Mouse (Mus musculus) hindbrain, embryonic 11.5 days (tissue): ENCODE data around the gene Cbx1. TPM values are rescaled to one million over a fixed set of nuclear protein-coding genes. Genes with fewer than 3 reads are reported as not detected.
"Not testable (repeated sequence)": the region's sequence is repeated elsewhere in the genome, so short reads cannot be mapped to it uniquely, and the experiment has no call there.

Experiments
- ATAC-seq: fragments of 200-750 bp; cut with Nextera tagmentation; 2 replicates; pipeline ENCODE4 v1.8.0; 2017; ENCODE audit warnings: mild to moderate bottlenecking, moderate TSS enrichment, moderate library complexity; ENCODE audit not compliant: low FRiP score
- DNase-seq: peaks from one replicate; pipeline ENCODE4 v3.0.0-alpha.2; 2015; ENCODE audit warnings: low spot score
- H3K27ac ChIP-seq: fragments of 300-500 bp; sonication (generic); 2 replicates; pipeline ENCODE4 v1.5.1; 2014; ENCODE audit warnings: mild to moderate bottlenecking, low read depth, low read length
- H3K27me3 ChIP-seq: fragments of 300-500 bp; sonication (generic); 2 replicates; pipeline ENCODE4 v1.6.1; 2014; ENCODE audit warnings: mild to moderate bottlenecking, low read length, moderate library complexity, mixed read lengths; ENCODE audit not compliant: control insufficient read depth, insufficient read depth
- H3K36me3 ChIP-seq: fragments of 300-500 bp; sonication (generic); 2 replicates; pipeline ENCODE4 v1.6.1; 2014; ENCODE audit warnings: mild to moderate bottlenecking, low read length, moderate library complexity, mixed read lengths; ENCODE audit not compliant: control insufficient read depth, insufficient read depth
- H3K4me1 ChIP-seq: fragments of 300-500 bp; sonication (generic); replicated peaks from 2 replicates; pipeline ENCODE4 v1.6.1; 2014; ENCODE audit warnings: low read length, mixed read lengths; ENCODE audit not compliant: control insufficient read depth, insufficient read depth
- H3K4me2 ChIP-seq: fragments of 300-500 bp; sonication (generic); replicated peaks from 2 replicates; pipeline ENCODE4 v1.6.1; 2014; ENCODE audit warnings: mild to moderate bottlenecking, low read depth, low read length
- H3K4me3 ChIP-seq: fragments of 300-500 bp; sonication (generic); 2 replicates; pipeline ENCODE4 v1.5.1; 2014; ENCODE audit warnings: low read depth, low read length
- H3K9ac ChIP-seq: fragments of 300-500 bp; sonication (generic); 2 replicates; pipeline ENCODE4 v1.6.1; 2014; ENCODE audit warnings: low read depth, low read length
- H3K9me3 ChIP-seq: fragments of 300-500 bp; sonication (generic); 2 replicates; pipeline ENCODE4 v1.6.1; 2016; ENCODE audit warnings: low read length; ENCODE audit not compliant: control insufficient read depth
- WGBS: fragments of 180-500 bp; shearing (Covaris S2); extraction: QIAGEN DNeasy Blood & Tissue Kit; methylation state at CpG from one replicate; pipeline ENCODE4 v1.1.7; 2014; 5-methylcytosine and 5-hydroxymethylcytosine counted together
- microRNA counts: library from miRNA; unstranded; fragments of <30 nt; microRNA quantifications from one replicate; lab custom pipeline; 2015
- polyA plus RNA-seq: library from polyadenylated mRNA; unstranded; fragments of >200 nt; fragmentation: Nextera tagmentation; extraction: Ambion mirVana; gene quantifications from 2 replicates; pipeline ENCODE4 v1.2.1, GENCODE M21; 2014

The Cbx1 gene
- polyA plus RNA-seq, 1 experiment from 2014 or later = 158 TPM

DNA sequence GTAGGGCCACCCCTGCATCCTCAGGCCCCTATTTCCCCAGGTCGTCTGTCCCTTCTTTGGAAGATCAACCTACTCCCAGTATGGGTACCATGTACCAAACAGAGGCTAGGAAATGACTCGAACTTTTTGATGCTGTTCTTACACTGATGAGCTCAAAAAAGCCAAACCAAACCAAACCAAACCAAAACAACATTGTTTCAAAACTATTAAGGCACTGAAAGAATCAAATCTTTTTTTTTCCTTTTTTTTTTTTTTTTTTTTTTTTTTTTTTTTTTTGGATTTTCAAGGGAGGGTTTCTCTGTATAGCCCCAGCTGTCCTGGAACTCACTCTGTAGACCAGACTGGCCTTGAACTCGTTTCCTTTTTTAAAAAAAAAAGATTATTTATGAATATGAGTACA lies 54.7 kb downstream of the Cbx1 start:
- Histone ChIP-seq H3K27me3 (no peaks in the 10 kb centered on the region), H3K36me3 (no peaks in the 10 kb centered on the region), H3K4me1 (no peaks in the 10 kb centered on the region), H3K9me3 (no peaks in the 10 kb centered on the region), H3K4me3 (no peak overlapping the region), H3K27ac (no peak overlapping the region), H3K4me2 (no peak overlapping the region), H3K9ac (no peak overlapping the region)
- WGBS = 54% methylated on average over 3 of the region's 3 CpGs
- ATAC-seq (no peak), DNase-seq (no peak)

DNA sequence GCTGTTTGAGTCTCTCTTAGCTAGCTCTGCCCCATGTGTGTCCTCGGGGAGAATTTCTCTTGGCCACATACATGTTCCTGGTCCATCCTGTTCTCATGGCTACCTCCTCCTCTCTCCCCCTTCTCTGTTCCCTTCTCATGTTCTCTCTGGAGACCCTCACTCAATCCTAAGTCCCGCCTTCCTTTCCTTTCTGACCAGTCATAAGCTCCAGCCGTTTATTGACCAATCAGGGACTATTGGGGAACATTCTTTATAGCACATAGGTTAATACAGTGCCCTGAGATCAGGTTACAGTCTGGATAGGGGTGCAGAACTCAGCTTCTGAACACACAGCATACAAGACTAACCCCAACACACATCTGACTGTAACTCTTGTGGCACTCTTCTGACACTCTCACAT lies 58.3 kb downstream of the Cbx1 start:
- DNase-seq = no peak
- Histone ChIP-seq H3K9ac (no peak overlapping the region), H3K36me3 (no peaks in the 10 kb centered on the region), H3K27me3 (no peaks in the 10 kb centered on the region), H3K9me3 (no peaks in the 10 kb centered on the region), H3K27ac (no peak overlapping the region), H3K4me2 (no peak overlapping the region), H3K4me3 (no peak overlapping the region), H3K4me1 (no peaks in the 10 kb centered on the region)
- WGBS = 48% methylated on average over 3 of the region's 3 CpGs
- ATAC-seq = no peak

DNA sequence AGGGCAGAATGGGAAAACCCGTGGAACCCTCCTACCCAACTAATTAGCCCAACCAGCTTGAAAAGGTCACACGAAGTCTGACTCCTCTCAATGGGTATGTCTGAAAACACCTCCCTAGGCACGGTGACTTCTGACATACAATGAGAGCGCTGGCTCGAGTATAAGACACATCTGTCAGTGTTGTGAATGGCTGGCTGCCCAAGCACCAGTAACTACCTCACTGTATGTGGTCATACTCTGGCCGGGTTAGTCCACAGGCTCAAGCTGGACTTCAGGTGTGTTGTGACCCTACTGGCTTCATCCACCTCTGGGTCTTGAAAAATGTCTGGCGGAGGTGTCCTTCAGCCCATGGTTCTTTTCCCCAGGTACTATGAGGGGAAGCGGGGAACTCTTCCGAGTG lies 59.8 kb downstream of the Cbx1 start:
- H3K27me3 ChIP-seq = no peaks in the 10 kb centered on the region
- no peak overlapping the region for H3K4me3 ChIP-seq
- H3K4me2 ChIP-seq = no peak overlapping the region
- H3K36me3 ChIP-seq = no peaks in the 10 kb centered on the region
- no peaks in the 10 kb centered on the region for H3K9me3 ChIP-seq
- ATAC-seq (no peak), DNase-seq (no peak)
- H3K4me1 ChIP-seq = no peaks in the 10 kb centered on the region
- H3K27ac ChIP-seq = no peak overlapping the region
- WGBS = 63% methylated on average over 9 of the region's 9 CpGs
- H3K9ac ChIP-seq = no peak overlapping the region

DNA sequence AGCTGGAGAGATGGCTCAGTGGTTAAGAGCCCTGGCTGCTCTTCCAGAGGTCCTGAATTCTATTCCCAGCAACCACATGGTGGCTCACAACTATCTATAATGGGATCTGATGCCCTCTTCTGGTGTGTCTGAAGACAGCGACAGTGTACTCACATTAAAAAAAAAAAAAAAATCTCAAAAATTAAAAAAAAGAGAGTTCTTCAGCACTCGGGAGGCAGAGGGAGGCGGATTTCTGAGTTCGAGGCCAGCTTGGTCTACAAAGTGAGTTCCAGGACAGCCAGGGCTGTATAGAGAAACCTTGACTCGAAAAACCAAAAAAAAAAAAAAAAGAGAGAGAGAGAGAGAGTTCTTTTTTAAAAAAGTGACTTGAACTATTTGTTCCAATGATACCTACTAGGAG lies 60.2 kb downstream of the Cbx1 start:
- H3K9me3 ChIP-seq, H3K4me1 ChIP-seq, H3K36me3 ChIP-seq, H3K9ac ChIP-seq, DNase-seq, H3K27ac ChIP-seq, H3K27me3 ChIP-seq, ATAC-seq: not testable (repeated sequence)
- WGBS = 77% methylated on average over 5 of the region's 5 CpGs
- Histone ChIP-seq H3K4me2 (peak overlapping the region; percentile 78; the same call in 1 of the 2 replicates), H3K4me3 (peak overlapping the region; percentile 47)

DNA sequence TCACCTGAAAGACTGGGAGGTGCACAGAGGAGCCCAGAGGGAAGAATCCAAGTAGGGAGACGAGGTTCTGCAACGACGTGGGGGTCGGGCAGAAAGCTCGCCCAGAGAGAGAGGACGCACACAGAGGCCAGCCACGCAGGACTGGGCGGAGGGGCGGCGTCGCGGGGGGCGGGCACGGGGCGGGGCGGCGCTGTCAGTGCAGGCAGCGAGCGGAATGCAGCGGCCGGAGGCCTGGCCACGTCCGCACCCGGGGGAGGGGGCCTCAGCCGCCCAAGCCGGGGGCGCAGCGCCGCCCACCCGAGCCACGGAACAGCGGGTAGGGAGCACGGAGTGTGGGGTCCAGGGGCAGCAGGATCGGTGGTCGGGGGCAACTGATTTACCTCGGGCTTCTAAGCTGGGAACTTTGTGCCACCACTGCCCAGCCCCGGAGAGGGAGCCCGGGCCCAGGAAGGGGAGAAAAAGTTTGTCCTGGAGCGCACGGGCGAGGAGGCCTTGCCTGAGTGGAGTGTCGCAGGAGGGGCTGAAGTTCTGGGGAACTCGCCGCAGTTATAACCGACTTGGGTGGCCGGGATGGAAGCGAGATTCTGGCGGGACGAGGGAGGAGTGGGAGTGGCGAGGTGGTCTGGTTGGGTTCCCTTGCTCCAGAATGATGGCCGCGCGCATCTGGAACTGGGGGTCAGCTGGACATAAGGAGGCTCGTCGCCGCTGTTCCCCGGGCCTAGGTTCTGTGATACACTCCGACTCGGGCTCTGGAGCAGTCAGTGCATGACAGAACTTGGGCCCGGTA lies 60.9 kb downstream of the Cbx1 start, which contains the start of gene Copz2:
Gene Copz2 (plus strand): TSS at position 190 of the 787 bp plus-strand sequence.
- 2% methylated on average over 51 of the region's 60 CpGs for WGBS
- Histone ChIP-seq H3K36me3 (no peaks in the 10 kb centered on the region), H3K9ac (peak within 1 kb of the TSS; percentile 57), H3K4me1 (no peaks in the 10 kb centered on the region), H3K4me2 (peak within 1 kb of the TSS; percentile 78), H3K27me3 (no peaks in the 10 kb centered on the region), H3K9me3 (no peaks in the 10 kb centered on the region), H3K4me3 (peak within 1 kb of the TSS; percentile 47), H3K27ac (no peak within 1 kb of the TSS)
- ATAC-seq (peak; percentile 59; the same call in 1 of the 2 replicates), DNase-seq (peak; percentile 57)

DNA sequence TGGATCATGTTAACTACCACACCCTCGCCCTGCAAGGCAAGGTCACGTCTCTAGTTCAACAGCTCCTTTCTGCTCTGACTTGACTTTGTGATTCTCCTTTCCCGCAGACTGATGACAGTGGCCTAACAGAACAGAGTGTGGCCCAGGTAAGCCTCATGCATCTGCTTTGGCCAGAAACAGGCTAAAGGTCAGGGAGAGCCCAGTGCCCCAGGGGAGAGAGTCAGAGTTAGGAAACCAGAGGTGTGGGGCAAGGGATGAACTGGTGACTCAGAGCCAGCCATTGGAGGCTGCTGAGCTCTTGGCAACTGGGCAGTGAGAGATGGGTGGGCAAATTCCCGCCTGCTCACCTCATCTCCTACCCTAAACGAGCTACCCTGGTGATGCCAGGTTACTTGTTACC lies 68.5 kb downstream of the Cbx1 start:
- Histone ChIP-seq H3K27me3 (no peaks in the 10 kb centered on the region), H3K36me3 (no peaks in the 10 kb centered on the region), H3K9ac (no peak overlapping the region), H3K4me1 (peaks cover under 1% of the 10 kb centered on the region; the same call in 1 of the 2 replicates), H3K4me3 (no peak overlapping the region), H3K9me3 (no peaks in the 10 kb centered on the region), H3K27ac (no peak overlapping the region), H3K4me2 (no peak overlapping the region)
- no peak for ATAC-seq
- no peak for DNase-seq
- 85% methylated on average over 5 of the region's 5 CpGs for WGBS

MicroRNAs encoded within 50 kb of the gene (microRNA counts, 519-probe panel; counts per million panel counts)
- microRNA mmu-miR-152 (lab: Ali Mortazavi, UCI) = 5,181 counts per million, percentile 72 among the panel's probes with 10 or more counts

Other genes starting within 250 kb of the Cbx1 start
- 13.8 and 14.4 TPM in 2 replicates for gene Snx11, start 11.6 kb upstream of the Cbx1 start, polyA plus RNA-seq
- gene Nfe2l1, start 40.8 kb downstream of the Cbx1 start, polyA plus RNA-seq = 27.9 and 35.2 TPM in 2 replicates
- gene Copz2, start 60.7 kb downstream of the Cbx1 start, polyA plus RNA-seq = 49.6 and 62.8 TPM in 2 replicates
- gene Cdk5rap3, start 127.4 kb downstream of the Cbx1 start, polyA plus RNA-seq = 95.5 and 98.2 TPM in 2 replicates
- 0.82 and 1.1 TPM in 2 replicates for gene Prr15l, start 139.0 kb downstream of the Cbx1 start, polyA plus RNA-seq
- gene Pnpo, start 154.9 kb downstream of the Cbx1 start, polyA plus RNA-seq = 26.0 and 29.5 TPM in 2 replicates
- gene Sp2, start 193.8 kb downstream of the Cbx1 start, polyA plus RNA-seq = 17.8 and 22.1 TPM in 2 replicates
- 0.07 TPM in 1 of 2 replicates, not detected in the other for gene Sp6, start 224.3 kb downstream of the Cbx1 start, polyA plus RNA-seq
- 19.4 and 21.7 TPM in 2 replicates for gene Scrn2, start 240.8 kb downstream of the Cbx1 start, polyA plus RNA-seq